Mouse (Mus musculus): ENCODE results near the gene Ripor3. TPM values are rescaled to one million over a fixed set of nuclear protein-coding genes. Genes with fewer than 3 reads are reported as not detected.
A peak's percentile ranks its signal among the peaks of the same experiment; 100 is the strongest.

Gene Ripor3
- polyA plus RNA-seq, 1 experiment from 2014 or later: 0.93 TPM

DNA sequence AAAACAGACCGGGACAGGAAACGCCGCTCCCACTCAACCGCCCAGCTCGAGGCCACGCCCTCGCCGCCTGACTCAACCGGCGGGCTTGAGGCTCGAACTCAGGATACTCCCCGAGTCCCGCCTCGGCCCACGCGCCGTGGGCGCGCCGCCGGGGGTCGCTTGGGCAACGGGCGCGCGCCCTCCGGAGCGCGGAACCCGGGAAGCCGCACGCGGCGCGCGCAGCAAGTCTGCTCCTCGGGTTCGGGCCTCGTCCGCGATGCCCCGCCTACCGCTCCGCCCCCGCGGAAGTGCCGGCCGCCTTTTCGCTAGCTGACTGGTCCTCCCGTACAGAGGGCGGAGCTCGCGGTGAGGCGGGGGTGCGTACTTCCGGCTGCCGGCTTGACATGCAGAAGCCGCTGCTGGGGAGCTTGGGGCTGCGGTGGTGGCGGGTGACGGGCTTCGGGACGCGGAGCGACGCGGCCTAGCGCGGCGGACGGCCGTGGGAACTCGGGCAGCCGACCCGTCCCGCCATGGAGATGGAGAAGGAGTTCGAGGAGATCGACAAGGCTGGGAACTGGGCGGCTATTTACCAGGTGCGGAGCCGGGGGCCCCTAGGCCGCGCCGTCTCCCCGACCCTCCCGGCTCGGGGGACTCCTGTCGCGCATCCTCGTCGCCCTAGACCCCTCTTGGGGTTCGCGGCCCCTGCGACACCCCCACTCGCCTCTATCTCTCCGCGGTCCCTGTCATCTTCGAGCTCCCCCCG is 78.3 kb downstream of the Ripor3 start, which contains the start of gene Ptpn1:
TSS of gene Ptpn1 (plus strand) at position 73 of the 742 bp plus-strand sequence.
- H3K27me3 ChIP-seq (ENCODE audit: poor library complexity, severe bottlenecking): no peaks in the 10 kb centered on the region
- peak within 1 kb of the TSS; percentile 91 for H3K4me3 ChIP-seq
- H3K4me1 ChIP-seq: peaks cover 36% of the 10 kb centered on the region
- no peaks in the 10 kb centered on the region for H3K9me3 ChIP-seq
- 0 out of 2 replicates have a peak, but pooled peaks cover 5% of the 10 kb centered on the region for H3K36me3 ChIP-seq (replicated peaks)
- WGBS: under 1% methylated on average over 99 of the region's 99 CpGs
- peak; percentile 97 for DNase-seq (ENCODE audit: extremely low spot score, low spot score)
- H3K27ac ChIP-seq: peak within 1 kb of the TSS; percentile 92

DNA sequence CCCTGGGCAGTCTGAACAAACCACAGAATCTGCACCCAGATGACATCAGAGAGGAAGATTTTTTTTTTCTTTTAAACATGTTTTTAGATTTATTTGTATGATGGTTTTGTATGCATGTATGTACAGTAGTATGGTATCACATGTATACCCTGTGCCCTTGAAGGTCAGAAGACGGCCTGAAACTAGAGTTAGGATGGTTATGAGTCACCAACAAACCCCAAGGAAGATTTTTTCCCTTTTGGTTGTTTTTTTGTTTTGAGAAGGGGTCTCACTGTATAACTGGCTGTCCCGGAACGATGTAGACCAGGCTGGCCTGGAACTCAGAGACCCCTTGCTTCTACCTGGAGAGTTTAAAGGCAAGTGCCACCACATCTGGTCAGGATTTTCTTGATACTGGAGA is 79.4 kb downstream of the Ripor3 start:
- H3K36me3 ChIP-seq (replicated peaks): 0 out of 2 replicates have a peak, but pooled peaks cover 5% of the 10 kb centered on the region
- H3K4me3 ChIP-seq: peak overlapping the region; percentile 91; the same call in 1 of the 2 replicates
- no peaks in the 10 kb centered on the region for H3K9me3 ChIP-seq
- H3K27me3 ChIP-seq (ENCODE audit: poor library complexity, severe bottlenecking): no peaks in the 10 kb centered on the region
- peak overlapping the region; percentile 92 for H3K27ac ChIP-seq
- 87% methylated on average over 3 of the region's 3 CpGs for WGBS
- H3K4me1 ChIP-seq: peaks cover 31% of the 10 kb centered on the region
- no peak for DNase-seq (ENCODE audit: extremely low spot score, low spot score)

Other genes starting within 250 kb of the Ripor3 start
- gene Ptpn1, start 78.6 kb downstream of the Ripor3 start, polyA plus RNA-seq (2016; fragmentation: Nextera tagmentation; extraction: Ambion mirVana): 66.0 and 66.4 TPM in 2 replicates
- gene Pard6b, start 70.4 kb upstream of the Ripor3 start, polyA plus RNA-seq (2016; fragmentation: Nextera tagmentation; extraction: Ambion mirVana): 9.3 and 10.4 TPM in 2 replicates
- 2.4 and 3.7 TPM in 2 replicates for gene Adnp, start 196.5 kb upstream of the Ripor3 start, polyA plus RNA-seq (2016; fragmentation: Nextera tagmentation; extraction: Ambion mirVana)
- gene Gm20716, start 219.7 kb upstream of the Ripor3 start, polyA plus RNA-seq (2016; fragmentation: Nextera tagmentation; extraction: Ambion mirVana): 18.5 and 20.7 TPM in 2 replicates
- 70.9 and 77.6 TPM in 2 replicates for gene Dpm1, start 220.0 kb upstream of the Ripor3 start, polyA plus RNA-seq (2016; fragmentation: Nextera tagmentation; extraction: Ambion mirVana)
- 5.2 and 6.4 TPM in 2 replicates for gene Mocs3, start 220.0 kb upstream of the Ripor3 start, polyA plus RNA-seq (2016; fragmentation: Nextera tagmentation; extraction: Ambion mirVana)

Measured in forebrain, embryonic 10.5 days (tissue).